Mouse (Mus musculus) lung, postnatal 25 days (tissue): ENCODE data around the gene Gm49380.

ENCODE experiments used
- DNase-seq: peaks from one replicate; pipeline ENCODE4 v3.0.0; 2022; ENCODE audit warnings: low spot score

The Gm49380 gene

GRCm38 (mm10) chr9:44113105-44113789, at the start of gene Gm49380, which contains the start of gene Rnf26:
Gene Gm49380 (minus strand): TSS chr9:44113500.
Gene Rnf26 (minus strand): TSS chr9:44113517.
- DNase-seq = peak; percentile 98

GRCm38 (mm10) chr9:44159886-44160285, 46.6 kb upstream of the Gm49380 start:
- DNase-seq = no peak

GRCm38 (mm10) chr9:44147290-44147689, 34.0 kb upstream of the Gm49380 start:
- DNase-seq = no peak

GRCm38 (mm10) chr9:44144718-44145060, 31.4 kb upstream of the Gm49380 start:
- DNase-seq = no peak

- DNase-seq = no peak
Measured at GRCm38 (mm10) chr9:44144023-44144717, 30.9 kb upstream of the Gm49380 start.

- no peak for DNase-seq
Measured at GRCm38 (mm10) chr9:44143421-44143820, 30.1 kb upstream of the Gm49380 start.

GRCm38 (mm10) chr9:44141951-44142350, 28.7 kb upstream of the Gm49380 start:
- DNase-seq = no peak

- DNase-seq = no peak
Measured at GRCm38 (mm10) chr9:44137846-44138245, 24.5 kb upstream of the Gm49380 start.

- no peak for DNase-seq
Measured at GRCm38 (mm10) chr9:44135731-44136411, 22.6 kb upstream of the Gm49380 start.

- no peak for DNase-seq
Measured at GRCm38 (mm10) chr9:44134851-44135730, 21.8 kb upstream of the Gm49380 start.

GRCm38 (mm10) chr9:44134101-44134850, 21.0 kb upstream of the Gm49380 start, which contains the start of gene Mcam:
Gene Mcam (plus strand): TSS chr9:44134469.
- no peak for DNase-seq

GRCm38 (mm10) chr9:44133287-44133686, 20.0 kb upstream of the Gm49380 start:
- DNase-seq = no peak

- DNase-seq = no peak
Measured at GRCm38 (mm10) chr9:44132200-44132599, 18.9 kb upstream of the Gm49380 start.

- no peak for DNase-seq
Measured at GRCm38 (mm10) chr9:44131276-44131590, 17.9 kb upstream of the Gm49380 start.

- no peak for DNase-seq
Measured at GRCm38 (mm10) chr9:44130581-44131275, 17.4 kb upstream of the Gm49380 start.

GRCm38 (mm10) chr9:44130034-44130433, 16.7 kb upstream of the Gm49380 start:
- DNase-seq = peak; percentile 93

GRCm38 (mm10) chr9:44129633-44130032, 16.3 kb upstream of the Gm49380 start:
- peak; percentile 64 for DNase-seq

- DNase-seq = no peak
Measured at GRCm38 (mm10) chr9:44127351-44127801, 14.1 kb upstream of the Gm49380 start.

- DNase-seq = no peak
Measured at GRCm38 (mm10) chr9:44126746-44127145, 13.4 kb upstream of the Gm49380 start.

- peak; percentile 88 for DNase-seq
Measured at GRCm38 (mm10) chr9:44125546-44126428, 12.5 kb upstream of the Gm49380 start.
